Mouse (Mus musculus) intestine, embryonic 15.5 days (tissue): Measurements from ENCODE around the gene Zfp605. TPM values are rescaled to one million over a fixed set of nuclear protein-coding genes. Genes with fewer than 3 reads are reported as not detected.

Source experiments
- polyA plus RNA-seq: library from polyadenylated mRNA; unstranded; fragments of >200 nt; fragmentation: Nextera tagmentation; extraction: Ambion mirVana; gene quantifications from 2 replicates; pipeline ENCODE4 v1.2.1, GENCODE M21; 2015

The Zfp605 gene
- polyA plus RNA-seq, 1 experiment from 2014 or later, result 3.9 TPM

Other genes with a start within 250 kb of the Zfp605 start
- gene Gm15446, start 186.7 kb upstream of the Zfp605 start, polyA plus RNA-seq, result 0.44 and 0.60 TPM in 2 replicates
- 14.3 and 17.2 TPM in 2 replicates for gene Zfp932, start 113.6 kb upstream of the Zfp605 start, polyA plus RNA-seq
- gene Gm17655, start 37.6 kb upstream of the Zfp605 start, polyA plus RNA-seq, result 2.2 and 2.3 TPM in 2 replicates
- gene Gm35315, start 15.7 kb upstream of the Zfp605 start, polyA plus RNA-seq, result 1.7 and 1.8 TPM in 2 replicates
- 0.89 and 0.92 TPM in 2 replicates for gene Plcxd1, start 10.1 kb upstream of the Zfp605 start, polyA plus RNA-seq
- 29.4 and 30.2 TPM in 2 replicates for gene Gtpbp6, start 1.9 kb upstream of the Zfp605 start, polyA plus RNA-seq
- 32.7 and 34.5 TPM in 2 replicates for gene Chfr, start 25.8 kb downstream of the Zfp605 start, polyA plus RNA-seq
- 16.1 and 17.1 TPM in 2 replicates for gene Golga3, start 66.6 kb downstream of the Zfp605 start, polyA plus RNA-seq
- 21.3 and 24.7 TPM in 2 replicates for gene Ankle2, start 120.9 kb downstream of the Zfp605 start, polyA plus RNA-seq
- 58.4 and 59.7 TPM in 2 replicates for gene Pgam5, start 159.8 kb downstream of the Zfp605 start, polyA plus RNA-seq
- 9.8 and 10.9 TPM in 2 replicates for gene Pxmp2, start 176.1 kb downstream of the Zfp605 start, polyA plus RNA-seq
- gene Pole, start 176.2 kb downstream of the Zfp605 start, polyA plus RNA-seq, result 20.4 and 22.0 TPM in 2 replicates
- 0.61 and 1.4 TPM in 2 replicates for gene P2rx2, start 233.1 kb downstream of the Zfp605 start, polyA plus RNA-seq
- gene Lrcol1, start 234.6 kb downstream of the Zfp605 start, polyA plus RNA-seq, result not detected in 2 replicates